Mouse (Mus musculus) stomach, embryonic 14.5 days (tissue): ENCODE measurements around the gene Ifitm3. TPM values are rescaled to one million over a fixed set of nuclear protein-coding genes. Genes with fewer than 3 reads are reported as not detected.

ENCODE experiments used
- polyA plus RNA-seq: library from polyadenylated mRNA; unstranded; fragments of >200 nt; fragmentation: Nextera tagmentation; extraction: Ambion mirVana; gene quantifications from 2 replicates; pipeline ENCODE4 v1.2.1, GENCODE M21; 2014

The Ifitm3 gene
- polyA plus RNA-seq, 1 experiment from 2014 or later = 377 TPM

Other genes starting within 250 kb of the Ifitm3 start
- not detected in 2 replicates for gene Cyp2e1, start 247.0 kb downstream of the Ifitm3 start, polyA plus RNA-seq
- gene Syce1, start 222.9 kb downstream of the Ifitm3 start, polyA plus RNA-seq = 0.27 and 0.74 TPM in 2 replicates
- 2.7 and 3.0 TPM in 2 replicates for gene Zfp941, start 188.6 kb downstream of the Ifitm3 start, polyA plus RNA-seq
- gene Urah, start 175.8 kb downstream of the Ifitm3 start, polyA plus RNA-seq = 14.2 and 18.7 TPM in 2 replicates
- gene Scgb1c1, start 165.2 kb downstream of the Ifitm3 start, polyA plus RNA-seq = not detected in 2 replicates
- gene Odf3, start 163.0 kb downstream of the Ifitm3 start, polyA plus RNA-seq = not detected in 2 replicates
- gene Gm45785, start 154.4 kb downstream of the Ifitm3 start, polyA plus RNA-seq = not detected in 2 replicates
- gene Ric8a, start 153.8 kb downstream of the Ifitm3 start, polyA plus RNA-seq = 65.7 and 72.8 TPM in 2 replicates
- gene Bet1l, start 153.2 kb downstream of the Ifitm3 start, polyA plus RNA-seq = 48.7 and 55.3 TPM in 2 replicates
- 136 and 146 TPM in 2 replicates for gene Psmd13, start 128.8 kb downstream of the Ifitm3 start, polyA plus RNA-seq
- gene Sirt3, start 128.5 kb downstream of the Ifitm3 start, polyA plus RNA-seq = 21.8 and 23.5 TPM in 2 replicates
- gene Cox8b, start 110.3 kb downstream of the Ifitm3 start, polyA plus RNA-seq = 0.87 TPM in 1 of 2 replicates, not detected in the other
- gene Nlrp6, start 89.9 kb downstream of the Ifitm3 start, polyA plus RNA-seq = 1.2 and 2.2 TPM in 2 replicates
- 28.7 and 31.0 TPM in 2 replicates for gene Pgghg, start 69.4 kb downstream of the Ifitm3 start, polyA plus RNA-seq
- 2.0 and 2.6 TPM in 2 replicates for gene Ifitm5, start 60.5 kb downstream of the Ifitm3 start, polyA plus RNA-seq
- not detected in 2 replicates for gene Gm45717, start 54.8 kb downstream of the Ifitm3 start, polyA plus RNA-seq
- gene Ifitm2, start 54.8 kb downstream of the Ifitm3 start, polyA plus RNA-seq = 1,395 and 1,501 TPM in 2 replicates
- gene Ifitm1, start 43.5 kb downstream of the Ifitm3 start, polyA plus RNA-seq = 241 and 289 TPM in 2 replicates
- gene Ifitm6, start 7.2 kb upstream of the Ifitm3 start, polyA plus RNA-seq = 2.6 TPM in 1 of 2 replicates, not detected in the other
- not detected in 2 replicates for gene Gm17387, start 18.4 kb upstream of the Ifitm3 start, polyA plus RNA-seq
- 8.6 and 10.3 TPM in 2 replicates for gene B4galnt4, start 50.3 kb upstream of the Ifitm3 start, polyA plus RNA-seq
- gene Pkp3, start 67.4 kb upstream of the Ifitm3 start, polyA plus RNA-seq = 20.2 and 21.1 TPM in 2 replicates
- gene Sigirr, start 89.8 kb upstream of the Ifitm3 start, polyA plus RNA-seq = 7.1 and 7.4 TPM in 2 replicates
- 11.9 and 12.2 TPM in 2 replicates for gene Ano9, start 107.0 kb upstream of the Ifitm3 start, polyA plus RNA-seq
- gene Ptdss2, start 111.6 kb upstream of the Ifitm3 start, polyA plus RNA-seq = 65.1 and 67.3 TPM in 2 replicates
- gene Rnh1, start 162.1 kb upstream of the Ifitm3 start, polyA plus RNA-seq = 165 and 181 TPM in 2 replicates
- gene Hras, start 183.2 kb upstream of the Ifitm3 start, polyA plus RNA-seq = 79.4 and 85.5 TPM in 2 replicates
- 5.3 and 6.1 TPM in 2 replicates for gene Lrrc56, start 183.4 kb upstream of the Ifitm3 start, polyA plus RNA-seq
- 1.7 and 2.3 TPM in 2 replicates for gene Lmntd2, start 203.3 kb upstream of the Ifitm3 start, polyA plus RNA-seq
- gene Rassf7, start 205.1 kb upstream of the Ifitm3 start, polyA plus RNA-seq = 57.2 and 59.2 TPM in 2 replicates
- gene Phrf1, start 218.0 kb upstream of the Ifitm3 start, polyA plus RNA-seq = 69.0 and 72.1 TPM in 2 replicates